Mouse (Mus musculus) liver, embryonic 16.5 days (tissue): ENCODE measurements around the gene Zfp213. TPM values are rescaled to one million over a fixed set of nuclear protein-coding genes. Genes with fewer than 3 reads are reported as not detected.

Source experiments
- polyA plus RNA-seq: library from polyadenylated mRNA; unstranded; fragments of >200 nt; fragmentation: Nextera tagmentation; extraction: Ambion mirVana; gene quantifications from 2 replicates; pipeline ENCODE4 v1.2.1, GENCODE M21; 2015

Gene Zfp213
- polyA plus RNA-seq, 1 experiment from 2014 or later: 5.3 TPM

Other genes starting within 250 kb of the Zfp213 start
- gene Vmn2r115, start 220.5 kb downstream of the Zfp213 start, polyA plus RNA-seq: not detected in 2 replicates
- not detected in 2 replicates for gene Vmn2r116, start 179.6 kb downstream of the Zfp213 start, polyA plus RNA-seq
- not detected in 2 replicates for gene Vmn2r117, start 84.5 kb downstream of the Zfp213 start, polyA plus RNA-seq
- gene Zfp13, start 35.2 kb upstream of the Zfp213 start, polyA plus RNA-seq: 1.3 and 1.6 TPM in 2 replicates
- not detected in 2 replicates for gene Zscan10, start 36.6 kb upstream of the Zfp213 start, polyA plus RNA-seq
- gene Mmp25, start 81.0 kb upstream of the Zfp213 start, polyA plus RNA-seq: 0.42 and 0.50 TPM in 2 replicates
- gene Bicdl2, start 96.3 kb upstream of the Zfp213 start, polyA plus RNA-seq: 0.12 TPM in 1 of 2 replicates, not detected in the other
- 18.9 and 23.2 TPM in 2 replicates for gene Hcfc1r1, start 109.4 kb upstream of the Zfp213 start, polyA plus RNA-seq
- gene Thoc6, start 109.6 kb upstream of the Zfp213 start, polyA plus RNA-seq: 19.1 and 20.4 TPM in 2 replicates
- gene Tnfrsf12a, start 113.2 kb upstream of the Zfp213 start, polyA plus RNA-seq: 7.0 and 8.6 TPM in 2 replicates
- 1.2 and 1.4 TPM in 2 replicates for gene Cldn6, start 115.0 kb upstream of the Zfp213 start, polyA plus RNA-seq
- 0.18 TPM in 1 of 2 replicates, not detected in the other for gene Cldn9, start 119.8 kb upstream of the Zfp213 start, polyA plus RNA-seq
- 0.04 and 0.14 TPM in 2 replicates for gene 1520401A03Rik, start 158.5 kb upstream of the Zfp213 start, polyA plus RNA-seq
- gene Pkmyt1, start 162.1 kb upstream of the Zfp213 start, polyA plus RNA-seq: 24.9 and 26.0 TPM in 2 replicates
- gene Paqr4, start 176.6 kb upstream of the Zfp213 start, polyA plus RNA-seq: 7.5 and 7.6 TPM in 2 replicates
- not detected in 2 replicates for gene Kremen2, start 181.6 kb upstream of the Zfp213 start, polyA plus RNA-seq
- gene Flywch1, start 207.4 kb upstream of the Zfp213 start, polyA plus RNA-seq: 8.6 and 10.6 TPM in 2 replicates
- gene Flywch2, start 221.8 kb upstream of the Zfp213 start, polyA plus RNA-seq: 0.64 and 0.86 TPM in 2 replicates
- gene Srrm2, start 226.3 kb upstream of the Zfp213 start, polyA plus RNA-seq: 150 and 172 TPM in 2 replicates